Mouse (Mus musculus) embryonic facial prominence, embryonic 12.5 days (tissue): ENCODE data around the gene Dkk3. TPM values are rescaled to one million over a fixed set of nuclear protein-coding genes. Genes with fewer than 3 reads are reported as not detected.

ENCODE experiments used
- ATAC-seq: fragments of 200-750 bp; cut with Nextera tagmentation; 2 replicates; pipeline ENCODE4 v1.8.0; 2017; ENCODE audit not compliant: insufficient number of reproducible peaks, insufficient read depth, low FRiP score, low TSS enrichment
- H3K27ac ChIP-seq: fragments of 300-500 bp; sonication (generic); 2 replicates; pipeline ENCODE4 v1.5.1; 2016; ENCODE audit warnings: mild to moderate bottlenecking
- H3K27me3 ChIP-seq: fragments of 300-500 bp; sonication (generic); 2 replicates; pipeline ENCODE4 v1.6.1; 2016; ENCODE audit warnings: mild to moderate bottlenecking, moderate library complexity
- H3K36me3 ChIP-seq: fragments of 300-500 bp; sonication (generic); 2 replicates; pipeline ENCODE4 v1.6.1; 2016; ENCODE audit warnings: mild to moderate bottlenecking
- H3K4me1 ChIP-seq: fragments of 300-500 bp; sonication (generic); 2 replicates; pipeline ENCODE4 v1.6.1; 2016
- H3K4me2 ChIP-seq: fragments of 300-500 bp; sonication (generic); replicated peaks from 2 replicates; pipeline ENCODE4 v1.6.1; 2016; ENCODE audit warnings: mild to moderate bottlenecking, moderate library complexity
- H3K4me3 ChIP-seq: fragments of 300-500 bp; sonication (generic); 2 replicates; pipeline ENCODE4 v1.5.1; 2016; ENCODE audit warnings: mild to moderate bottlenecking
- H3K9ac ChIP-seq: fragments of 300-500 bp; sonication (generic); 2 replicates; pipeline ENCODE4 v1.6.1; 2016; ENCODE audit warnings: mild to moderate bottlenecking, moderate library complexity
- H3K9me3 ChIP-seq: fragments of 300-500 bp; sonication (generic); 2 replicates; pipeline ENCODE4 v1.6.1; 2016; ENCODE audit warnings: mild to moderate bottlenecking, moderate library complexity
- WGBS: fragments of 180-500 bp; shearing (Covaris S2); methylation state at CpG from one replicate; pipeline ENCODE4 v1.1.7; 2016; 5-methylcytosine and 5-hydroxymethylcytosine counted together
- polyA plus RNA-seq: library from polyadenylated mRNA; unstranded; fragments of >200 nt; fragmentation: Nextera tagmentation; extraction: Ambion mirVana; gene quantifications from 2 replicates; pipeline ENCODE4 v1.2.1, GENCODE M21; 2016

Gene Dkk3
- polyA plus RNA-seq: 40.1 and 46.8 TPM in 2 replicates

DNA sequence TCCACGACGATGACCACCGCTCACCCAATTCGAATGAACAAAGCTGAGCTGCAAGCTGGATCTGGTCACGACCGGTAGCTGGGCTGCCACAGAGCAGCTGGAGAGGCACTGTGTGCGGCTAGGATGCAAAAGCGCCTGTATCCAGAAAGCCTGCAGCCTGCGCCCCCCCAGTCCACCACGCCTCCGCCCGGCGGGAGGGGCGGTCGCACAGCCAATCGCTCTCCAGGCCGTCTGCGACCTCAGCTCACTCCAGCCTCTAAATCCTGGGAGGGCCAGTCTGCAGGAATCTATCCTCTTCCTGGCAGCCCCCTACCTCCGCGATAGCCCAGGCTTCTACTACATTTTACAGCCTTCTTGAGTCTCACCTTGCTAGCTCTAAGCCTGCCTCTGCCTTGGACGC is at the start of gene Dkk3:
Gene Dkk3, minus strand, starts transcription at position 116 of the 400 bp plus-strand sequence.
- WGBS: 2% methylated on average over 21 of the region's 21 CpGs
- Histone ChIP-seq H3K9me3 (no peaks in the 10 kb centered on the region), H3K36me3 (no peaks in the 10 kb centered on the region), H3K4me2 (peak within 1 kb of the TSS; percentile 56), H3K4me3 (peak within 1 kb of the TSS; percentile 51), H3K27ac (peak within 1 kb of the TSS; percentile 61; the same call in 1 of the 2 replicates), H3K9ac (peak within 1 kb of the TSS; percentile 59), H3K4me1 (peaks cover 35% of the 10 kb centered on the region), H3K27me3 (no peaks in the 10 kb centered on the region; the same call in 1 of the 2 replicates)
- peak; percentile 57 for ATAC-seq

DNA sequence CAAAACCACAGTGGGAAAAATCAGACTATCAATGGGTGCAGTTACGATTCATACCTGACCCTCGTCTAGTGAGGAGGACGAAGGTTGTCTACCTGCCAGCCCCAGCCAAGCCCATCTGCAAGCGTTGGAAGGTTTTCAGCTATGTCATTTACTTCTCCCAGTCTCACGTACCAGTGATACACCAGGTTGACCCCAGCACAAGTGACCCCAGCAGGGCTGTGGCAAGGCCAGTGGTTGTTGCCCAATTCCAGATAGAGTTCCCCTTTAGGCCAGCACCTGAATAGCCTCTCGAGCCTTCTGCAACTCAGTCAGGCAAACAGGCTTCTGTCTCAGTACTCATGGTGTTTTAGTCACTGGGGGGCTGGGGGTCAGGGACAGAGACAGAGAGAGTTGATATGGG is 48.9 kb upstream of the Dkk3 start:
- Histone ChIP-seq H3K36me3 (no peaks in the 10 kb centered on the region), H3K9ac (no peak overlapping the region), H3K4me2 (no peak overlapping the region), H3K4me1 (0 out of 2 replicates have a peak, but pooled peaks cover 1% of the 10 kb centered on the region), H3K4me3 (no peak overlapping the region), H3K27me3 (no peaks in the 10 kb centered on the region), H3K9me3 (no peaks in the 10 kb centered on the region), H3K27ac (no peak overlapping the region)
- 90% methylated on average over 6 of the region's 6 CpGs for WGBS
- no peak for ATAC-seq

DNA sequence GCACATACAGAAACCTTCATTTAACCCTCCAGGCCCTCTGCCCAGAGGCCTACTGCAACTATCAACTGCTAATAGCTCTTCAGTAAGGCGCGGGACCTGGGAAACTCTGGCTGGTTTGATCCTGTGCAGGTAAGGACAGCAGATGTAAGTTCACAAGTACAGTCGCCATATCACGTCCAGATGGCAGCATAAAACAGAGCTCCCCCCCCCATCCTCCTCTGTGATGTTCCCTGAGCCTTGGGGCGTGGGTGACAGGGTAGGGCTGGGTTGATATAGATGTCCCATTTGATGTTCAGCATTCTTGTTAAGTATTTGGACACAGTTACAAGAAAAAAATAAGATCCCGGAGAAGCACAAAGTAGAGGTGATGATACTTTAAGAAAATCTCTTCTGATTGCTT is 46.7 kb upstream of the Dkk3 start:
- Histone ChIP-seq H3K4me1 (peaks cover 4% of the 10 kb centered on the region), H3K4me3 (no peak overlapping the region), H3K36me3 (no peaks in the 10 kb centered on the region)

DNA sequence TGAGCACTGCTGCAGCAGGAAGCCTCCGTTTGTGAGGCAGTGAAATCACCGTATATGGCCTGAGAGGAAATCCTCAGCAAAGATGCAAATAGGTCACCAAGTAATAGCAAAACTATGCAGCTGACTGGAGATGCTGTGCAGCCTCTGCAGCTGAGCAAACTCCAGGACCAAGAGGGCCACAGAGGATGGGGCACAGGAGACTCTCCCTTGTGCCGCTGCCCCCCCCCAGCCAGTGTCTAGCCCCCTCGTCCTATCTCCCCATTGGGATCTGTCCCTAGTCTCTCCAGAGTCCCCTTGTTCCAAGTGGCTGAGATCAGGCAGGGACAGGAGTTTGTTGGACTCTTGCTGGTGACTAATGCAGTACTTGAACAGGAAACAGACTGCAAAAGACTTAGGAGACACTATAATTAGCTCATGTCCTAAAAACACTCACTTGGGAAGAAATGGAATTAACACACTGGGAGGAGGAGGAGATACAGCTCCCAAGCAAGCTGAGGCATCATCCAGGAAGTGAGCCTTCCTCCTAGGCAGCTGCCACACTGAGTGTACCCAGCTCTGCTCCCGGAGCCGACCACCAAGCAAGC is 45.6 kb upstream of the Dkk3 start:
- ATAC-seq: no peak
- Histone ChIP-seq H3K9me3 (no peaks in the 10 kb centered on the region), H3K27ac (no peak overlapping the region), H3K4me2 (no peak overlapping the region), H3K4me1 (peaks cover 4% of the 10 kb centered on the region), H3K9ac (no peak overlapping the region), H3K27me3 (no peaks in the 10 kb centered on the region), H3K36me3 (no peaks in the 10 kb centered on the region), H3K4me3 (no peak overlapping the region)
- 61% methylated on average over 6 of the region's 6 CpGs for WGBS

More for the DNA sequence above, 46.7 kb upstream of the Dkk3 start:
- WGBS: 84% methylated on average over 6 of the region's 6 CpGs
- H3K9ac ChIP-seq: no peak overlapping the region
- no peak overlapping the region for H3K4me2 ChIP-seq
- no peak for ATAC-seq
- no peak overlapping the region for H3K27ac ChIP-seq
- no peaks in the 10 kb centered on the region for H3K27me3 ChIP-seq
- H3K9me3 ChIP-seq: no peaks in the 10 kb centered on the region

DNA sequence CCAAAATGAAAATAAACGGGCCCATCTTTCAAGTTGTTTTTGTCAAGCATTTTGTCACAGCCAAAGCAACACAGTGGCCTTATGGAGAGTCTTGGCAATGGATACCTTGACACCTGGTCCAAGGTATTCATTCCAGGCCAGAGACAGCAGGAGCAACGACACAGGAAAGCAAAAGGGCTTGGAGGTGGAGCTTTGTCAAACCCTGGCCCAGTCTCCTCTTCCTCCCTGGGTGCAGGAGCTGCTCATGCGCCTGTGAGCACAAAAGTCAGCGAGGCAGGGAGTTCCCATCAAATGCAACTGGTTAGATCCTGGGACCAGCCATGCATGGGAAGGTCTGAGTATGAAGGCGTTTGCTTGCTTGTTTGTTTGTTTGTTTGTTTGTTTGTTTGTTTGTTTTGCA is 45.1 kb upstream of the Dkk3 start:
- Histone ChIP-seq H3K4me1 (peaks cover 4% of the 10 kb centered on the region), H3K9me3 (no peaks in the 10 kb centered on the region), H3K27ac (no peak overlapping the region), H3K4me2 (no peak overlapping the region), H3K9ac (no peak overlapping the region), H3K4me3 (no peak overlapping the region), H3K27me3 (no peaks in the 10 kb centered on the region), H3K36me3 (no peaks in the 10 kb centered on the region)
- no peak for ATAC-seq
- WGBS: 72% methylated on average over 5 of the region's 5 CpGs

DNA sequence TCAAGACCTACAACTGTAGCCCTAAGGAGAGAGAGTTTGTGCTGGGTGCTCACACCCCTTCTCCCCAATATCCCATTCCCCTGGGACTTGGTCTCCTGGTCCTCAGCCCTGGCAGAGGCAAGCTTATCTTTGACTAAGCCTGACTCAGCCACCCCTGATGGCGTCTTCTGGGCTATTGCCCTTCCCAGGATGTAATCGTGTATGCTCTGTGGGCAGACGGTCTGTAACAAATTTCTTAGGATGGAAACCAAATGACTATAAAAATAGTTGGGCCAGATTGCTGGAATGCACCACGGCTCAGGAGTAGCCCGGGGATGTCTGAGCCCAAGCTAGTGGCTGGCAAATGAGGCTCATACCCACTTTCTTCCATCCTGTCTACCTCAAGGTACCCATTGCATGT is 44.0 kb upstream of the Dkk3 start:
- H3K4me2 ChIP-seq: no peak overlapping the region
- no peaks in the 10 kb centered on the region for H3K9me3 ChIP-seq
- no peak overlapping the region for H3K4me3 ChIP-seq
- no peak for ATAC-seq
- no peak overlapping the region for H3K9ac ChIP-seq
- no peaks in the 10 kb centered on the region for H3K36me3 ChIP-seq
- no peak overlapping the region for H3K27ac ChIP-seq
- WGBS: 76% methylated on average over 5 of the region's 5 CpGs
- peaks cover 4% of the 10 kb centered on the region for H3K4me1 ChIP-seq
- no peaks in the 10 kb centered on the region for H3K27me3 ChIP-seq

DNA sequence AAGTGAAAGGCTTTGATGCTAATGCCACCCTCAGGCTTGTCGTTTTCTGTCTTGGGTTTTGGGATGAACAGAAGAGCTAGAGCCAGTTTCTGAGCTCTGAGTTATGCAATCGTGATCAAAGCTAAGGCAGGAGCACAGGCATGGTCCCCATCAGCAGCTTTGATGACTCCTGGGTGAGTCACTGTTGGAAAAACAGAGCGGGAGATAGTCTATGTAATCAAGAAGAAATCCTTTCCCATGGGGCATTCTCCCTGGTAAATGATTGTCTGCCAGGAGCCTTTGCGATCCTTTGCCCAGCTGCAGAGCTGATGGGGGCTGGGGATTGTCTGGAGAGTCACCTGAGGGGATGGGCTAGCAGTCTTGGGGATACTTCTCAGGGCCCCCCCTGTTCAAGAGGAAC is 43.3 kb upstream of the Dkk3 start:
- 60% methylated on average over 4 of the region's 4 CpGs for WGBS
- H3K4me3 ChIP-seq: no peak overlapping the region
- H3K4me2 ChIP-seq: no peak overlapping the region
- ATAC-seq: no peak
- no peak overlapping the region for H3K9ac ChIP-seq
- H3K27ac ChIP-seq: no peak overlapping the region
- no peaks in the 10 kb centered on the region for H3K36me3 ChIP-seq
- no peaks in the 10 kb centered on the region for H3K9me3 ChIP-seq
- H3K4me1 ChIP-seq: peaks cover 4% of the 10 kb centered on the region
- H3K27me3 ChIP-seq: no peaks in the 10 kb centered on the region

DNA sequence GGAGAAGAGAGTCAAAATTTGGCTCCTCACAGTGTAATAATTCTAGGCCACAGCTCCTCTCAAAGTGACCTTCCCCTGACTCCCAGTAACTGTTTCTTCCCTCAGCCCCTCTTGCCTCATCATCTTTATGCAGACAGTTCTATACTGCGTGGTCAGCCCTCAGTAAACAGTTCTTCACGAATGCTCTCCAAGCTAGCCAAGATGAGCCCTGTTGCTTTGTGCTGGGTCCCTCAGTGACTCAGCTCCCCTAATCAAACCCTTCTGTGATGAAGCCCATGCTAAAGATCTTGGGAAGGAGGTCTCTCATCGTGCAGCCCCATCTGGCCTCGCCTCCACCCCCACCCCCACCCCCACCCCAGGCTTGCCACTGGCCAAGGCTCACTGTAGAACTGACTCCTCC is 41.9 kb upstream of the Dkk3 start:
- Histone ChIP-seq H3K27ac (no peak overlapping the region), H3K36me3 (no peaks in the 10 kb centered on the region), H3K27me3 (no peaks in the 10 kb centered on the region), H3K9me3 (no peaks in the 10 kb centered on the region), H3K4me3 (no peak overlapping the region), H3K9ac (no peak overlapping the region), H3K4me1 (peaks cover 4% of the 10 kb centered on the region), H3K4me2 (no peak overlapping the region)
- 47% methylated on average over 4 of the region's 4 CpGs for WGBS
- ATAC-seq: no peak

DNA sequence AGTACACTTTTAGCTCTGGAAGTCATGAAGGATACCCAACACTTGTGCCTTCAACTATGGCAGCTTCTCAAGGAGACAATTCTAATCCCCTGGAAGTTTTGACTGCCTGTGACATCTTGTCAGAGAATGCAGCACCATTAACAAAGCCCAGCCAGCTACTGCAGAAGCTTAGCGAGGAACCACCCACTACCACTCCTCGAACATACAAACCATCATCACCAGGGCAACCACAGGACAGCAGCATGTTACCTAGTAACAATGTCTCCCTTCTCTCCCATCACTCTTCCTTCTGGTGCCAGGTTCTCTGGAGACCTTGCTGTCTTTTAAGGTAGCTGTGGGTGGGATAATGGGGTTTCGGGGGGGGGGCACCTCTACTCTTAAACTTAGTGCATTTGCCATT is 40.5 kb upstream of the Dkk3 start:
- Histone ChIP-seq H3K27ac (no peak overlapping the region), H3K27me3 (no peaks in the 10 kb centered on the region), H3K4me3 (no peak overlapping the region), H3K4me2 (no peak overlapping the region), H3K4me1 (peaks cover 4% of the 10 kb centered on the region), H3K9me3 (no peaks in the 10 kb centered on the region), H3K9ac (no peak overlapping the region), H3K36me3 (no peaks in the 10 kb centered on the region)
- 76% methylated on average over 3 of the region's 3 CpGs for WGBS
- ATAC-seq: no peak

DNA sequence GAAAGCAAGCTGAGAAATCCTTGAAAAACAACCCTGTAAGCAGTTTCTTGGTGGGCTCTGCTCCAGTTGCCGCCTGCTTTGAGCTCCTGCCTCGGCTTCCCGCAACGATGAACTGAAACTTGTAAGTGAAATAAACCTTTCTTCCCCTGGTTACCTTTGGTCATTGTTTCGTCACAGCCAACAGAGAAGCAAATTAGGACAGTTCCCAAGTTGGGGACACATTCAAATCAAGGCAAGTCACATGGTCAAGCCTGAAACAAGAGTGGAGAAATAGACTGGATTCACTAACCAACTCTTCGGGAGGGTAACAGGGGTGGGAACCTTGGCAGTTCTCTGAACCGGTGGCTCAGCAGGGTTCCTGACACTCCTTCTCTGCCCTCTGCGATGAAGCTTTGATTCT is 38.6 kb upstream of the Dkk3 start:
- Histone ChIP-seq H3K36me3 (no peaks in the 10 kb centered on the region), H3K27ac (no peak overlapping the region), H3K9ac (no peak overlapping the region), H3K4me2 (no peak overlapping the region), H3K27me3 (no peaks in the 10 kb centered on the region), H3K9me3 (no peaks in the 10 kb centered on the region), H3K4me3 (no peak overlapping the region), H3K4me1 (peaks cover 4% of the 10 kb centered on the region)
- ATAC-seq: no peak
- 79% methylated on average over 8 of the region's 8 CpGs for WGBS

DNA sequence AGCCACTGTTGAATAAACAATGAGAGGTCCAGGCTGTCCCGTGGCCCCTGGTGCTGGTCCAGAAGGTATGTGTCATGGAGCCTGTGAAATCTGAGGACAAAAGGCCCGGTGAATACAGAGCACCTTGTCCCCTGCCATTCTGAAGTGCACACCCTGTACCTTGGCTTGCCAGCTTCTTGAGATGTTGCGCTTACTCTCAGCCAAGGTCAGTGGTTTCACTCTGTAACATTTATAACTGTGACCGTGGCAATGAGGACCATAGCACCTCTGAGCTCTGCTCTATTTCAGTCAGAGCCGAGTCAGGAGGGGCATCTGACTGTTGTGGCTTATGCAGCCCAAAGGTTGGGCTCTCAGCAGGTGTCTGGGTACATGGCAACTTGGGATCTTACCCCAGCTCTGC is 35.4 kb upstream of the Dkk3 start:
- no peak overlapping the region for H3K27ac ChIP-seq
- H3K9ac ChIP-seq: no peak overlapping the region
- no peak overlapping the region for H3K4me3 ChIP-seq
- H3K27me3 ChIP-seq: no peaks in the 10 kb centered on the region
- no peaks in the 10 kb centered on the region for H3K4me1 ChIP-seq
- WGBS: 76% methylated on average over 5 of the region's 5 CpGs
- no peaks in the 10 kb centered on the region for H3K9me3 ChIP-seq
- no peaks in the 10 kb centered on the region for H3K36me3 ChIP-seq
- H3K4me2 ChIP-seq: no peak overlapping the region
- ATAC-seq: no peak

DNA sequence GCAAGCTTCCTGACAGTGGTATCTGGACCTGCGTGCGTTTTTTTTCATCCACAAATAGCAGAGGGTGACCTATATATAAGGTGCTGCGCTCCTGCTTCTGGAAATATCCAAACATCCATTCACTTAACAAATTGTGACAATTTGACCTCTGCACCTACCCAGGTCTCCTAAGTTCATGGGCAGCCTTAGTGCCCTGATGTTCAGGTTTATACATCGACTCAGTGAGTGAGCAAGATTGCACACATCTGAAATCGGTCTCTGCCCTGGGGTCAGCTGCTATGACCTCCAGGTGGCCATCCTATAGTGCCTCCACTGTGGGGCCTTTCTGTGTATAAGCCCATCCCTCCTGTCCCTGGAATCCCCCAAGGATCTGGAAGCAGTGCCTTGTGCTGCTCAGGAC is 33.9 kb upstream of the Dkk3 start:
- no peak for ATAC-seq
- no peak overlapping the region for H3K27ac ChIP-seq
- WGBS: 77% methylated on average over 5 of the region's 5 CpGs
- no peaks in the 10 kb centered on the region for H3K4me1 ChIP-seq
- H3K9ac ChIP-seq: no peak overlapping the region
- H3K4me2 ChIP-seq: no peak overlapping the region
- H3K9me3 ChIP-seq: no peaks in the 10 kb centered on the region
- H3K27me3 ChIP-seq: no peaks in the 10 kb centered on the region
- no peak overlapping the region for H3K4me3 ChIP-seq
- H3K36me3 ChIP-seq: no peaks in the 10 kb centered on the region

DNA sequence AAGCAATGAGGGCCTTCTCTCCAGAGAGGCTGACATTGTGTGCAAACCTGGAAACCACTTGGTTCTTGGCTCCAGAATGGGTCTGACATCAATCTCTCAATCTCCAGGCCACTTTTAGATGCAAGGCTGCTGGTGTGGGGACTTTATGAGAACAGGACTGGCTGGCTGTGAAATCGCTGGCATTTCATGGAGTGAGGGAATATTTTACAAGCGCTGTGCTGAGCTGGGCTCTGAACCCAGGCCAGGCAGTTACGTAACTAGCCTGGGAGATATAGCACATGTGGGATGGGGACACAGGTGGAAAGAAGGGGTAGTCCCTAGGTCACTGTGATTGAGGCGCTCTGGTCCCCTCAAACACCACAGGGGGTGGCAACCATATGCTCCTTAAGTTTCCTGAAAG is 33.4 kb upstream of the Dkk3 start:
- H3K36me3 ChIP-seq: no peaks in the 10 kb centered on the region
- ATAC-seq: no peak
- H3K27me3 ChIP-seq: no peaks in the 10 kb centered on the region
- H3K27ac ChIP-seq: no peak overlapping the region
- H3K9ac ChIP-seq: no peak overlapping the region
- no peaks in the 10 kb centered on the region for H3K9me3 ChIP-seq
- WGBS: 81% methylated on average over 4 of the region's 4 CpGs
- no peak overlapping the region for H3K4me2 ChIP-seq
- no peaks in the 10 kb centered on the region for H3K4me1 ChIP-seq
- H3K4me3 ChIP-seq: no peak overlapping the region
